Mouse (Mus musculus) megakaryocyte, embryonic 14.5 days (primary cell): ENCODE measurements around the gene Olfr1463.

Source experiments
- FLI1 ChIP-seq: IDR thresholded peaks from 2 replicates; pipeline ENCODE4 v1.6.1; 2012; ENCODE audit warnings: low read length, inconsistent platforms, mixed read lengths
- GATA1 ChIP-seq: IDR thresholded peaks from 3 replicates; pipeline ENCODE4 v1.6.1; 2012; ENCODE audit warnings: mixed read lengths, low read length, inconsistent platforms, borderline replicate concordance

- TF ChIP-seq GATA1 (no peak), FLI1 (no peak)
These were observed at the start of gene Olfr1463 for GRCm38 (mm10) chr19:13231028-13231427.
